Mouse (Mus musculus) thymus, postnatal 4 days (tissue): ENCODE data around the gene Pink1.
A peak's percentile ranks its signal among the peaks of the same experiment; 100 is the strongest.

Experiments
- DNase-seq: peaks from one replicate; pipeline ENCODE4 v3.0.0; 2021

The Pink1 gene

GRCm38 (mm10) chr4:138326077-138326695, at the start of gene Pink1:
TSS of gene Pink1 (minus strand) at chr4:138326307.
- DNase-seq, result peak; percentile 94

GRCm38 (mm10) chr4:138375117-138375516, 49.0 kb upstream of the Pink1 start:
- DNase-seq, result no peak

- DNase-seq, result no peak
These were observed 44.9 kb upstream of the Pink1 start for GRCm38 (mm10) chr4:138370996-138371516.

GRCm38 (mm10) chr4:138368498-138369260, 42.6 kb upstream of the Pink1 start:
- no peak for DNase-seq

- peak; percentile 10 for DNase-seq
These were observed 41.8 kb upstream of the Pink1 start, which contains the start of gene Cda for GRCm38 (mm10) chr4:138367641-138368497. TSS of gene Cda (minus strand) at chr4:138367992.

- no peak for DNase-seq
These were observed 40.5 kb upstream of the Pink1 start for GRCm38 (mm10) chr4:138366561-138366960.

GRCm38 (mm10) chr4:138363511-138363910, 37.4 kb upstream of the Pink1 start:
- no peak for DNase-seq

GRCm38 (mm10) chr4:138362883-138363282, 36.8 kb upstream of the Pink1 start:
- DNase-seq, result no peak

GRCm38 (mm10) chr4:138361370-138361821, 35.3 kb upstream of the Pink1 start:
- DNase-seq, result no peak

GRCm38 (mm10) chr4:138358176-138358575, 32.1 kb upstream of the Pink1 start:
- no peak for DNase-seq

- DNase-seq, result no peak
These were observed 30.4 kb upstream of the Pink1 start for GRCm38 (mm10) chr4:138356551-138356950.

GRCm38 (mm10) chr4:138356141-138356540, 30.0 kb upstream of the Pink1 start:
- no peak for DNase-seq

GRCm38 (mm10) chr4:138355496-138355895, 29.4 kb upstream of the Pink1 start:
- DNase-seq, result no peak

- no peak for DNase-seq
These were observed 27.5 kb upstream of the Pink1 start for GRCm38 (mm10) chr4:138353438-138354171.

- no peak for DNase-seq
These were observed 26.6 kb upstream of the Pink1 start for GRCm38 (mm10) chr4:138352692-138353091.

- DNase-seq, result no peak
These were observed 25.7 kb upstream of the Pink1 start for GRCm38 (mm10) chr4:138351821-138352220.

GRCm38 (mm10) chr4:138348716-138349115, 22.6 kb upstream of the Pink1 start:
- DNase-seq, result no peak

- no peak for DNase-seq
These were observed 21.2 kb upstream of the Pink1 start for GRCm38 (mm10) chr4:138347280-138347679.

GRCm38 (mm10) chr4:138344891-138345545, 18.9 kb upstream of the Pink1 start:
- no peak for DNase-seq

GRCm38 (mm10) chr4:138343341-138343837, 17.3 kb upstream of the Pink1 start:
- no peak for DNase-seq

- DNase-seq, result no peak
These were observed 16.7 kb upstream of the Pink1 start for GRCm38 (mm10) chr4:138342778-138343177.

GRCm38 (mm10) chr4:138342048-138342447, 15.9 kb upstream of the Pink1 start:
- DNase-seq, result no peak
